Mouse (Mus musculus) neural tube, embryonic 14.5 days (tissue): ENCODE results near the gene Trim21. TPM values are rescaled to one million over a fixed set of nuclear protein-coding genes. Genes with fewer than 3 reads are reported as not detected.

Experiments
- ATAC-seq: fragments of 200-750 bp; cut with Nextera tagmentation; 2 replicates; pipeline ENCODE4 v1.8.0; 2017; ENCODE audit warnings: low read depth, mild to moderate bottlenecking, moderate TSS enrichment, moderate library complexity
- H3K27ac ChIP-seq: fragments of 300-500 bp; sonication (generic); 2 replicates; pipeline ENCODE4 v1.5.1; 2014; ENCODE audit warnings: low read depth, mild to moderate bottlenecking, control low read depth, low read length, moderate library complexity, mixed read lengths
- H3K27me3 ChIP-seq: fragments of 300-500 bp; sonication (generic); 2 replicates; pipeline ENCODE4 v1.6.1; 2014; ENCODE audit warnings: low read length; ENCODE audit not compliant: control insufficient read depth, insufficient read depth
- H3K36me3 ChIP-seq: fragments of 300-500 bp; sonication (generic); 2 replicates; pipeline ENCODE4 v1.6.1; 2014; ENCODE audit warnings: low read length, mixed read lengths; ENCODE audit not compliant: control insufficient read depth, insufficient read depth
- H3K4me1 ChIP-seq: fragments of 300-500 bp; sonication (generic); 2 replicates; pipeline ENCODE4 v1.6.1; 2014; ENCODE audit warnings: low read length; ENCODE audit not compliant: control insufficient read depth, insufficient read depth
- H3K4me2 ChIP-seq: fragments of 300-500 bp; sonication (generic); 2 replicates; pipeline ENCODE4 v1.6.1; 2014; ENCODE audit warnings: mild to moderate bottlenecking, low read depth, low read length, control low read depth
- H3K4me3 ChIP-seq: fragments of 300-500 bp; sonication (generic); 2 replicates; pipeline ENCODE4 v1.5.1; 2014; ENCODE audit warnings: low read depth, low read length, control low read depth, mixed read lengths
- H3K9ac ChIP-seq: fragments of 300-500 bp; sonication (generic); replicated peaks from 2 replicates; pipeline ENCODE4 v1.6.1; 2014; ENCODE audit warnings: low read depth, mild to moderate bottlenecking, control low read depth, low read length, mixed read lengths
- H3K9me3 ChIP-seq: fragments of 300-500 bp; sonication (generic); 2 replicates; pipeline ENCODE4 v1.6.1; 2016; ENCODE audit warnings: low read length; ENCODE audit not compliant: control insufficient read depth
- WGBS: fragments of 180-500 bp; shearing (Covaris S2); extraction: QIAGEN DNeasy Blood & Tissue Kit; methylation state at CpG from one replicate; pipeline ENCODE4 v1.1.7; 2014; 5-methylcytosine and 5-hydroxymethylcytosine counted together
- polyA plus RNA-seq: library from polyadenylated mRNA; unstranded; fragments of >200 nt; fragmentation: Nextera tagmentation; extraction: Ambion mirVana; gene quantifications from 2 replicates; pipeline ENCODE4 v1.2.1, GENCODE M21; 2014

Gene Trim21
- polyA plus RNA-seq, 1 experiment from 2014 or later = 0.11 TPM

GRCm38 (mm10) chr7:102549570-102549969 is 15.7 kb downstream of the Trim21 start, which contains the start of gene Olfr549:
Gene Olfr549, plus strand, starts transcription at chr7:102549870.
- no peak for ATAC-seq
- Histone ChIP-seq H3K27me3 (no peaks in the 10 kb centered on the region), H3K4me1 (no peaks in the 10 kb centered on the region), H3K4me3 (no peak within 1 kb of the TSS), H3K9me3 (no peaks in the 10 kb centered on the region), H3K27ac (no peak within 1 kb of the TSS), H3K9ac (no peak within 1 kb of the TSS), H3K36me3 (no peaks in the 10 kb centered on the region), H3K4me2 (no peak within 1 kb of the TSS)
- WGBS = 98% methylated on average over 3 of the region's 3 CpGs

- no peak overlapping the region for H3K27ac ChIP-seq
Measured at GRCm38 (mm10) chr7:102541251-102541650, 24.0 kb downstream of the Trim21 start.

GRCm38 (mm10) chr7:102540596-102540995 is 24.7 kb downstream of the Trim21 start, which contains the start of gene Olfr548-ps1:
Gene Olfr548-ps1, plus strand, starts transcription at chr7:102540896.
- Histone ChIP-seq H3K9me3 (no peaks in the 10 kb centered on the region), H3K9ac (no peak within 1 kb of the TSS), H3K4me2 (no peak within 1 kb of the TSS), H3K27ac (no peak within 1 kb of the TSS), H3K27me3 (no peaks in the 10 kb centered on the region), H3K36me3 (no peaks in the 10 kb centered on the region), H3K4me3 (no peak within 1 kb of the TSS), H3K4me1 (no peaks in the 10 kb centered on the region)
- WGBS = 93% methylated on average over 2 of the region's 2 CpGs
- ATAC-seq = no peak

More at GRCm38 (mm10) chr7:102541251-102541650, 24.0 kb downstream of the Trim21 start:
- H3K9ac ChIP-seq = no peak overlapping the region
- no peaks in the 10 kb centered on the region for H3K4me1 ChIP-seq
- WGBS = 66% methylated on average over 3 of the region's 3 CpGs
- H3K27me3 ChIP-seq = no peaks in the 10 kb centered on the region
- no peak overlapping the region for H3K4me3 ChIP-seq
- H3K36me3 ChIP-seq = no peaks in the 10 kb centered on the region
- no peak overlapping the region for H3K4me2 ChIP-seq
- no peak for ATAC-seq
- H3K9me3 ChIP-seq = no peaks in the 10 kb centered on the region

GRCm38 (mm10) chr7:102534449-102534848 is 30.8 kb downstream of the Trim21 start, which contains the start of gene Olfr547:
Gene Olfr547, plus strand, starts transcription at chr7:102534749.
- Histone ChIP-seq H3K4me1 (no peaks in the 10 kb centered on the region), H3K27ac (no peak within 1 kb of the TSS), H3K27me3 (no peaks in the 10 kb centered on the region), H3K9ac (no peak within 1 kb of the TSS), H3K4me2 (no peak within 1 kb of the TSS), H3K4me3 (no peak within 1 kb of the TSS), H3K36me3 (no peaks in the 10 kb centered on the region), H3K9me3 (no peaks in the 10 kb centered on the region)
- ATAC-seq = no peak
- 94% methylated on average over 1 of the region's 1 CpGs for WGBS

GRCm38 (mm10) chr7:102529052-102529451 is 36.2 kb downstream of the Trim21 start:
- Histone ChIP-seq H3K9ac (no peak overlapping the region), H3K36me3 (no peaks in the 10 kb centered on the region), H3K9me3 (no peaks in the 10 kb centered on the region), H3K4me3 (no peak overlapping the region), H3K27me3 (no peaks in the 10 kb centered on the region), H3K4me1 (no peaks in the 10 kb centered on the region), H3K27ac (no peak overlapping the region), H3K4me2 (no peak overlapping the region)
- 91% methylated on average over 1 of the region's 1 CpGs for WGBS
- no peak for ATAC-seq

GRCm38 (mm10) chr7:102517051-102517335 is 48.3 kb downstream of the Trim21 start:
- H3K27me3 ChIP-seq = no peaks in the 10 kb centered on the region; the same call in 1 of the 2 replicates
- H3K27ac ChIP-seq = no peak overlapping the region
- no peaks in the 10 kb centered on the region for H3K4me1 ChIP-seq
- no peak overlapping the region for H3K4me3 ChIP-seq
- ATAC-seq = no peak
- no peak overlapping the region for H3K9ac ChIP-seq
- H3K36me3 ChIP-seq = no peaks in the 10 kb centered on the region
- no peaks in the 10 kb centered on the region for H3K9me3 ChIP-seq
- WGBS = 71% methylated on average over 2 of the region's 2 CpGs
- no peak overlapping the region for H3K4me2 ChIP-seq

GRCm38 (mm10) chr7:102516261-102517050 is 48.8 kb downstream of the Trim21 start:
- WGBS = 64% methylated on average over 10 of the region's 10 CpGs
- no peak for ATAC-seq
- no peaks in the 10 kb centered on the region; the same call in 1 of the 2 replicates for H3K27me3 ChIP-seq
- H3K4me1 ChIP-seq = no peaks in the 10 kb centered on the region
- H3K27ac ChIP-seq = no peak overlapping the region
- no peaks in the 10 kb centered on the region for H3K9me3 ChIP-seq
- H3K36me3 ChIP-seq = no peaks in the 10 kb centered on the region
- H3K4me2 ChIP-seq = no peak overlapping the region
- H3K4me3 ChIP-seq = no peak overlapping the region
- no peak overlapping the region for H3K9ac ChIP-seq

- no peak for ATAC-seq
- no peak overlapping the region for H3K4me3 ChIP-seq
- no peak overlapping the region for H3K9ac ChIP-seq
- no peaks in the 10 kb centered on the region for H3K36me3 ChIP-seq
- no peak overlapping the region for H3K27ac ChIP-seq
- no peaks in the 10 kb centered on the region; the same call in 1 of the 2 replicates for H3K27me3 ChIP-seq
- 87% methylated on average over 4 of the region's 4 CpGs for WGBS
- H3K4me2 ChIP-seq = no peak overlapping the region
- H3K9me3 ChIP-seq = no peaks in the 10 kb centered on the region
- no peaks in the 10 kb centered on the region for H3K4me1 ChIP-seq
Measured at GRCm38 (mm10) chr7:102514144-102514543, 51.1 kb downstream of the Trim21 start.

GRCm38 (mm10) chr7:102512814-102513435 is 52.4 kb downstream of the Trim21 start:
- H3K4me1 ChIP-seq = no peaks in the 10 kb centered on the region
- H3K27ac ChIP-seq = no peak overlapping the region
- H3K4me2 ChIP-seq = peak overlapping the region; percentile 79
- WGBS = under 1% methylated on average over 54 of the region's 54 CpGs
- peak overlapping the region; percentile 47 for H3K4me3 ChIP-seq
- H3K27me3 ChIP-seq = no peaks in the 10 kb centered on the region; the same call in 1 of the 2 replicates
- H3K9me3 ChIP-seq = no peaks in the 10 kb centered on the region
- H3K9ac ChIP-seq = peak overlapping the region; percentile 77
- H3K36me3 ChIP-seq = no peaks in the 10 kb centered on the region
- peak; percentile 98 for ATAC-seq
